Comparison of ENCODE assay signal across 9 mouse cellular contexts in genomic region chr14:54650621-54651454, GRCm38 (mm10). TPM values are rescaled to one million over a fixed set of nuclear protein-coding genes. Genes with fewer than 3 reads are reported as not detected.
DNase-seq lines count a peak whose midpoint lies in the region; ATAC-seq and TF ChIP-seq lines count a peak whose summit lies in the region.
"Had no signal": no experiment of that assay in that cellular context is flagged by ENCODE, and none has a peak within 500 bp of the region (broad histone marks: within the 10 kb centered on the region; RNA-seq: fewer than 3 reads in every experiment).

No protein-coding gene starts in this region.

- ATAC-seq in G1E (ENCODE audit: extremely low read depth, insufficient number of reproducible peaks, low FRiP score, poor library complexity, severe bottlenecking): no peak
- peak; percentile 64; the same call in 1 of the 2 replicates for ATAC-seq in cerebellum, adult (ENCODE audit: insufficient number of reproducible peaks, low FRiP score, low TSS enrichment)
- ATAC-seq in forebrain, embryonic 13.5 days: peak; percentile 51
- ATAC-seq in neutrophil, adult 5-6 weeks (ENCODE audit: extremely low read depth, insufficient number of reproducible peaks, low FRiP score, poor library complexity, severe bottlenecking): peak; percentile 83

- no peaks in the 10 kb centered on the region; the same call in 1 of the 2 replicates for H3K27me3 ChIP-seq in G1E (ENCODE audit: insufficient read depth, low read length)
- H3K27me3 ChIP-seq in forebrain, embryonic 13.5 days: no peaks in the 10 kb centered on the region
- H3K27me3 ChIP-seq: megakaryocyte, embryonic 14.5 days had no signal

- TF ChIP-seq CTCF in G1E (IDR thresholded peaks at IDR 0.05; ENCODE audit: low read depth, low read length): peak; percentile 73
- peak; percentile 80 for TF ChIP-seq CTCF in lung, adult 2 months (IDR thresholded peaks at IDR 0.05; ENCODE audit: insufficient read depth, low read length)

- peak overlapping the region; percentile 89 for H3K4me2 ChIP-seq in forebrain, embryonic 13.5 days

- peaks cover 86% of the 10 kb centered on the region for H3K36me3 ChIP-seq in G1E (replicated peaks)
- peaks cover 70% of the 10 kb centered on the region for H3K36me3 ChIP-seq in forebrain, embryonic 13.5 days (ENCODE audit: poor library complexity, severe bottlenecking)

- H3K9me3 ChIP-seq in G1E (replicated peaks): no peaks in the 10 kb centered on the region
- no peaks in the 10 kb centered on the region for H3K9me3 ChIP-seq in forebrain, embryonic 13.5 days (replicated peaks)
- H3K9me3 ChIP-seq: megakaryocyte, embryonic 14.5 days had no signal

- H3K4me1 ChIP-seq in G1E (ENCODE audit: insufficient read depth, low read depth, low read length): peaks cover 74% of the 10 kb centered on the region
- H3K4me1 ChIP-seq in forebrain, embryonic 13.5 days: peaks cover 49% of the 10 kb centered on the region
- peaks cover 6% of the 10 kb centered on the region for H3K4me1 ChIP-seq in lung, adult 2 months (ENCODE audit: control insufficient read depth, insufficient read depth, low read length)

- no peak for TF ChIP-seq POLR2A in lung, adult 2 months (IDR thresholded peaks at IDR 0.05; ENCODE audit: borderline replicate concordance, extremely low read depth, low read depth, low read length)

- H3K27ac ChIP-seq in forebrain, embryonic 13.5 days: no peak overlapping the region

- 66% methylated on average over 23 of the region's 23 CpGs for WGBS in forebrain, embryonic 13.5 days
- 52% methylated on average over 23 of the region's 23 CpGs for WGBS in lung, adult 2 months

- no peak overlapping the region for H3K9ac ChIP-seq in forebrain, embryonic 13.5 days

- no peak overlapping the region for H3K4me3 ChIP-seq in G1E (ENCODE audit: low read depth, low read length)
- peak overlapping the region; percentile 1; the same call in 1 of the 2 replicates for H3K4me3 ChIP-seq in forebrain, embryonic 13.5 days
- no peak overlapping the region for H3K4me3 ChIP-seq in lung, adult 2 months (replicated peaks; ENCODE audit: extremely low read depth, low read depth, low read length)
- H3K4me3 ChIP-seq: megakaryocyte, embryonic 14.5 days had no signal

- peak; percentile 52 for DNase-seq in G1E (ENCODE audit: low spot score)
- DNase-seq in heart, postnatal 4 days: peak; percentile 91
- peak; percentile 74 to 89 for DNase-seq in layer of hippocampus, adult 18-20 months (ENCODE audit: low spot score in 2 of 2)
- DNase-seq in lung, adult 2 months: peak; percentile 72
- peak; percentile 91 for DNase-seq in testis, postnatal 10 days (ENCODE audit: low spot score)

RNA-seq across cellular contexts. Expression of gene Cdh24, which starts 9.7 kb away (rescaled TPM):
- total RNA-seq in G1E (2014; fragmentation: Nextera tagmentation): 0.68 and 0.73 TPM in 2 replicates
- total RNA-seq in G1E (2017): 0.11 and 0.35 TPM in 2 replicates
- 1.5 and 1.8 TPM in 2 replicates for polyA plus RNA-seq in G1E (2012)
- polyA plus RNA-seq in forebrain, embryonic 13.5 days (2015; fragmentation: Nextera tagmentation; extraction: Ambion mirVana): 7.1 and 8.0 TPM in 2 replicates
- 1 to 10 TPM; 2.7 to 3.1 TPM for total RNA-seq in heart, postnatal 4 days (2021)
- 10 to 100 TPM; 20.4 to 22.3 TPM for total RNA-seq in layer of hippocampus, adult 18-20 months (2021)
- 2.8 and 2.9 TPM in 2 replicates for polyA plus RNA-seq in lung, adult 2 months (2012; rRNA removed)
- total RNA-seq in neutrophil, adult 5-6 weeks (2017): 1.5 and 2.5 TPM in 2 replicates

RNA-seq across cellular contexts. Expression of gene Gm17606, which starts 10.1 kb away (rescaled TPM):
- not detected in 2 replicates for total RNA-seq in G1E (2014; fragmentation: Nextera tagmentation)
- not detected in 2 replicates for total RNA-seq in G1E (2017)
- not detected in 2 replicates for polyA plus RNA-seq in G1E (2012)
- not detected in 2 replicates for polyA plus RNA-seq in forebrain, embryonic 13.5 days (2015; fragmentation: Nextera tagmentation; extraction: Ambion mirVana)
- not detected for total RNA-seq in heart, postnatal 4 days (2021)
- total RNA-seq in layer of hippocampus, adult 18-20 months (2021): not detected
- polyA plus RNA-seq in lung, adult 2 months (2012; rRNA removed): not detected in 2 replicates
- total RNA-seq in neutrophil, adult 5-6 weeks (2017): not detected in 2 replicates

RNA-seq across cellular contexts. Expression of gene Psmb11, which starts 29.6 kb away (rescaled TPM):
- total RNA-seq in G1E (2014; fragmentation: Nextera tagmentation): not detected in 2 replicates
- 0.11 and 0.12 TPM in 2 replicates for total RNA-seq in G1E (2017)
- not detected in 2 replicates for polyA plus RNA-seq in G1E (2012)
- polyA plus RNA-seq in forebrain, embryonic 13.5 days (2015; fragmentation: Nextera tagmentation; extraction: Ambion mirVana): 0.04 TPM in 1 of 2 replicates, not detected in the other
- total RNA-seq in heart, postnatal 4 days (2021): not detected
- under 1 TPM; 0.25 to 0.54 TPM for total RNA-seq in layer of hippocampus, adult 18-20 months (2021)
- not detected in 2 replicates for polyA plus RNA-seq in lung, adult 2 months (2012; rRNA removed)
- 0.12 TPM in 1 of 2 replicates, not detected in the other for total RNA-seq in neutrophil, adult 5-6 weeks (2017)

RNA-seq across cellular contexts. Expression of gene Psmb5, which starts 33.0 kb away (rescaled TPM):
- total RNA-seq in G1E (2014; fragmentation: Nextera tagmentation) (26.5 and 32.1 TPM in 2 replicates), G1E (2017) (50.8 and 56.8 TPM in 2 replicates)
- polyA plus RNA-seq in G1E (2012): 149 and 159 TPM in 2 replicates
- 462 and 492 TPM in 2 replicates for polyA plus RNA-seq in forebrain, embryonic 13.5 days (2015; fragmentation: Nextera tagmentation; extraction: Ambion mirVana)
- 100 to 1,000 TPM; 192 to 198 TPM for total RNA-seq in heart, postnatal 4 days (2021)
- total RNA-seq in layer of hippocampus, adult 18-20 months (2021): 100 to 1,000 TPM; 209 to 210 TPM
- polyA plus RNA-seq in lung, adult 2 months (2012; rRNA removed): 129 and 146 TPM in 2 replicates
- total RNA-seq in neutrophil, adult 5-6 weeks (2017): 24.0 and 29.1 TPM in 2 replicates

RNA-seq across cellular contexts. Expression of gene 1700123O20Rik, which starts 35.2 kb away (rescaled TPM):
- total RNA-seq in G1E (2014; fragmentation: Nextera tagmentation) (38.2 and 45.2 TPM in 2 replicates), G1E (2017) (34.1 and 34.6 TPM in 2 replicates)
- 10.1 and 12.5 TPM in 2 replicates for polyA plus RNA-seq in G1E (2012)
- polyA plus RNA-seq in forebrain, embryonic 13.5 days (2015; fragmentation: Nextera tagmentation; extraction: Ambion mirVana): 84.6 and 87.5 TPM in 2 replicates
- 10 to 100 TPM; 19.3 to 20.9 TPM for total RNA-seq in heart, postnatal 4 days (2021)
- 10 to 100 TPM; 23.4 to 24.4 TPM for total RNA-seq in layer of hippocampus, adult 18-20 months (2021)
- 49.8 and 50.5 TPM in 2 replicates for polyA plus RNA-seq in lung, adult 2 months (2012; rRNA removed)
- 24.8 and 28.1 TPM in 2 replicates for total RNA-seq in neutrophil, adult 5-6 weeks (2017)
